Mouse (Mus musculus): ENCODE measurements around the gene Ppp1r17.

Gene Ppp1r17

GRCm38 (mm10) chr6:56017291-56017994 is at the start of gene Ppp1r17:
TSS of gene Ppp1r17 (plus strand) at chr6:56017497.
- no peak for DNase-seq (ENCODE audit: low read depth, low spot score)

- DNase-seq (ENCODE audit: low read depth, low spot score): peak; percentile 30
Measured at GRCm38 (mm10) chr6:55972998-55973397, 44.3 kb upstream of the Ppp1r17 start.

GRCm38 (mm10) chr6:55979766-55980165 is 37.5 kb upstream of the Ppp1r17 start:
- no peak for DNase-seq (ENCODE audit: low read depth, low spot score)

- no peak for DNase-seq (ENCODE audit: low read depth, low spot score)
Measured at GRCm38 (mm10) chr6:56008711-56009110, 8.6 kb upstream of the Ppp1r17 start.

- DNase-seq (ENCODE audit: low read depth, low spot score): no peak
Measured at GRCm38 (mm10) chr6:56012384-56012783, 4.9 kb upstream of the Ppp1r17 start.

GRCm38 (mm10) chr6:56019632-56020031 is 2.3 kb downstream of the Ppp1r17 start:
- no peak for DNase-seq (ENCODE audit: low read depth, low spot score)

GRCm38 (mm10) chr6:56025533-56025932 is 8.2 kb downstream of the Ppp1r17 start:
- DNase-seq (ENCODE audit: low read depth, low spot score): no peak

- no peak for DNase-seq (ENCODE audit: low read depth, low spot score)
Measured at GRCm38 (mm10) chr6:56027318-56027717, 10.0 kb downstream of the Ppp1r17 start.

GRCm38 (mm10) chr6:56027966-56028365 is 10.7 kb downstream of the Ppp1r17 start:
- no peak for DNase-seq (ENCODE audit: low read depth, low spot score)

- DNase-seq (ENCODE audit: low read depth, low spot score): no peak
Measured at GRCm38 (mm10) chr6:56029986-56030385, 12.7 kb downstream of the Ppp1r17 start.

- DNase-seq (ENCODE audit: low read depth, low spot score): no peak
Measured at GRCm38 (mm10) chr6:56032231-56032630, 14.9 kb downstream of the Ppp1r17 start.

- DNase-seq (ENCODE audit: low read depth, low spot score): no peak
Measured at GRCm38 (mm10) chr6:56035054-56035453, 17.8 kb downstream of the Ppp1r17 start.

- no peak for DNase-seq (ENCODE audit: low read depth, low spot score)
Measured at GRCm38 (mm10) chr6:56039476-56040055, 22.3 kb downstream of the Ppp1r17 start.

GRCm38 (mm10) chr6:56044270-56044669 is 27.0 kb downstream of the Ppp1r17 start:
- DNase-seq (ENCODE audit: low read depth, low spot score): no peak

GRCm38 (mm10) chr6:56044716-56045115 is 27.4 kb downstream of the Ppp1r17 start:
- no peak for DNase-seq (ENCODE audit: low read depth, low spot score)

- no peak for DNase-seq (ENCODE audit: low read depth, low spot score)
Measured at GRCm38 (mm10) chr6:56048580-56048979, 31.3 kb downstream of the Ppp1r17 start.

GRCm38 (mm10) chr6:56049104-56049503 is 31.8 kb downstream of the Ppp1r17 start:
- peak; percentile 59 for DNase-seq (ENCODE audit: low read depth, low spot score)

- DNase-seq (ENCODE audit: low read depth, low spot score): no peak
Measured at GRCm38 (mm10) chr6:56063736-56064135, 46.4 kb downstream of the Ppp1r17 start.

- DNase-seq (ENCODE audit: low read depth, low spot score): peak; percentile 58
Measured at GRCm38 (mm10) chr6:56066632-56067282, 49.5 kb downstream of the Ppp1r17 start.

- DNase-seq (ENCODE audit: low read depth, low spot score): no peak
Measured at GRCm38 (mm10) chr6:56068516-56068915, 51.2 kb downstream of the Ppp1r17 start.

GRCm38 (mm10) chr6:56076378-56076805 is 59.1 kb downstream of the Ppp1r17 start:
- DNase-seq (ENCODE audit: low read depth, low spot score): no peak

Data from 3T3-L1 (cell line).